Mouse (Mus musculus) monocyte, adult 2 months (primary cell): ENCODE results near the gene Irf2bpl.

ENCODE experiments used
- DNase-seq, 2 experiments: peaks; one replicate each; pipeline ENCODE4 v3.0.0; 2022; ENCODE audit warnings: low spot score in 2 of 2, low read depth in 1 of 2

Irf2bpl gene

DNA sequence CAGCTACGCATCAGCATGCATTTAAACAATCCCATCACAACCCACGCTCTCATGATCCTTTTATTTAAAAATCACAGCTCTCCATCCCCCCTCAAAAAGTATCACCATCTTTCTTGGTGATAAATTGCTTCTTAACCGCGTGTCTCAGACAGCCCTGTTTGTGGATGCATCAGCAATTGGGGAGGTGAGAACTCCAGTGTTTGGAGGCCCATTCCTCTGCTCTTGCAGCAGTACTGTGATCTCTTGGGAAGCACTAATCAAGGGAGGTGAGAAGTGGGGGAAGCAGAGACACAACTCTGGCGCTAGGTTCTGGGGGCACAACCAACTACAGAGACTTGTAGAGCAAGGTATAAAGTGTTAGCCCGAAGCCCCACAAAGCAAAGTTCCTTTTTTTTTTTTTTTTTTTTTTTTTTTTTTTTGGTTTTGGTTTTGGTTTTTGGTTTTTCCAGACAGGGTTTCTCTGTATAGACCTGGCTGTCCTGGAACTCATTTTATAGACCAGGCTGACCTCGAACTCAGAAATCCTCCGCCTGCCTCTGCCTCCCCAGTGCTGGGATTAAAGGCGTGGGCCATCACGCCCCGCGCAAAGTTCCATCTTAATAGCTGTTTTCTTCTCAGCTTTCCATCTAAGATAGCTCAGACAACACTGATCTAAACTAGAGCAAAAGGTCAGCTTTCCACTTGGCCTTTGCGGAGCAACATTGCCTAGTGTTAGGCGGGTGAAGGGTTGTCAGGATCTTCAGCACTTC lies 3.0 kb upstream of the Irf2bpl start:
- DNase-seq = no peak

DNA sequence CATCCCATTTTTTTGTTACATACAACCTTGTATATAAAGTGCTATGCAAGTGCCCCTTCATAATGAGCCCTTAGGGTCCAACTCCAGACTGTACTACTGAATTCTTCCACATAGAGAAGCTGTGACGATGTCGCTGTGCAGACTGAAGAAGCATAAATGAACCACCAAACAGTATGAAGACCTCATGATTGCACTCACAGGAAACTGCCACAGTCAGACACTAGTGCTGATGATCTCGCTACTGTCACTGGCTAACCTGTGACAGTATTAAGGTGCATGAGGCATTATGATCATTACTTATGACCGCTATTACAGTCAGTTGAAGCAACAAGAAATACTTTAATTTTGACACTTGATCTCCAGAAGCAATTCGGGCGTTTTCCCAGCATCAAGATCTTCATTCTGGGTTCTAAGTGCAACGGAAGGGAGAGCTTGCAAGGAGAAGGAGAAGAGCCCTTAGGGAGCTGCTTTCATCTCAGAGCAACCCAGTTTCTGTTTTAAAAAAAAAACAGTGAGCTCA lies 1.9 kb upstream of the Irf2bpl start:
- no peak for DNase-seq

DNA sequence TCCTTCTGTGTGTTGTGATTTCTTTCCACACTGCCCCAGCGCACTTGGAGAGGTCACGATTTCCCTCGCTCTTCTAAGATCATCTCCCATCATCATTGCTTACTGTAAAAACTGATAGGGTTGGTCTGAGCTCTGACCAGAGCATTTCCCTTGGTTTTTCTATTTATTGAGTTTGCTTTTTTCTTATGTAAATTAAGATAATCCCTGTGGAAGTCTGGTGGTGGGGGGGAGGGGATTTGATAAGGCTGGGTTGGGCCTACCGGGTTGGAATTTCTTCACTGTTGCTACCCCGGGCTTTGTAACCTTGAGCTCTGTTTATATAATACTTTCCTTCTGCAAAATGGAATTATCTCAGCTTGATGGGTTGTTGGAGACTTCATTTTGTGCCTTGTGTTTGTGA lies 1.1 kb upstream of the Irf2bpl start:
- DNase-seq = no peak

DNA sequence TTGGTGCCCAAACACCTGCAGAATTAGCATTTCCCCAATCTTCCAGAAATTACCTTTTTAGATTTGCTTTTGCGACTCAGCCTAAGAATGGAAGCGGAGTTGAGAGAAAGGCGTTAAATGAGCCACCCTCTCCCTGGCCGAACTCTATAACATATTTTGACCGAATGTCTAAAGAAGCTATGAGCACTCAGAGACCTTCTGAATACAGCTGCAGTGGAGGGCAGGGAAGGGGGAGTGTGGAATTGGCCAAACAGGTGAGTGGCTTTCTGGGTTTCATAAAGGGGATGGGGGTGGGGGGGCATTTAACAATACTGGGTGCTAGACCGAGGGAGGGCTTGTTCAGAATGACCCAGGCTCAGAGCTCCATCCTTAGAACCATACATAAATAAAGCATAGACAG lies 738 bp upstream of the Irf2bpl start:
- no peak for DNase-seq

DNA sequence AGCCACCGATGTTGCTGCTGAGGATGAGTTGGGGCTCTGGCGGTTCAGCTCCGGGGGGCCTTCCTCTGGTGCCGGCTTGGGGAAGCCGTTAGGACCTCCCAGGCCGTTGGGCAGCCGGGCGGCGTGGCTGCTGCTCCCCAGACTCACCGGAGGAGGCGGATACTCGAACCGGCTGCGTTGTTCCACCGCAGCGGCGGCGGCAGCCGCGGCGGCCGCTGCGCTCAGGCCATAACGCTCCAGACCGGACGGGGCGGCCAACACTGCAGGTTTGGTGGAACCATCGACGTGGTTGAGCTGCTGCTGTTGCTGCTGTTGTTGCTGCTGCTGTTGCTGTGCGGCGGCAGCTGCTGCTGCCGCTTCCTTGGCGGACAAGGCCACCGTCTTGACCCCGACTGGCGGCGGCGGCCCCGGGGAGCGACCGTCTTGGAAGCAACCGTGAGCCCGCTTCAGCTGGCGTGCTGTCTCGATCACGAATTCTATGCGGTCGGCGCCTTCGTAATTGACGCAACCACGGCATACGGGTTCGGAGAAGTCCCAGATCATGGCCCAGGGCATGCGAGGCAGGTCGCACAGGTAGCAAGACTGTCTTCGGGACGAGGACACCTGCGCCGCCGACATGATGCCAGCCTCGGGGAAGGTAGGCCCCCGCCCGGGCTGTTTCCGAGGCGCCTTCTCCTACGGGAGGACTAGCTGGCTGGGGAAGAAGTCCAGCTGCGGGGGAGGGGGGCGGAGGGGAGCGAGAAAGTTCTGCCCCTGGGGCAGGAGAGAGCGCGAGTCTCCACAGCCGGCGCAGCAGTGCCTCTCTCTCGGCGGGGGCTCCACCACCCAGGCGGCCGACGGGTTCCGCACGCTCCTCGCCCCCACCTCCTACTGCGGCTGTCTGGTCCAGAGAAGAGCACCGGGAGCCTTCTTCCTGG lies 1.1 kb downstream of the Irf2bpl start:
- DNase-seq = peak in 1 of 2 experiments; percentile 19

DNA sequence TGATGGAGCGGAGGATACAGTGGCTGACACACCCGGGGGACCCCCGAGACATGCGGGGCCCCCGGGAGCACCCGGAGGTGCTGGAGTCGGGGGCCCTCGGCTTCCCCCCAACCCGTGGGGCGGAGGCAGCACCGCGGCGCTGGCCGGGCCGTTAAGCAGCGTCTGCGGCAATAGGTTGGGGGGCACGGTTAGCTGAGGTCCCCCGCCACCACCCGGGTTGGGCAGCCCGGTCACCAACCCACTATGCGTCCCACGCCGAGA lies 1.6 kb downstream of the Irf2bpl start:
- no peak for DNase-seq

DNA sequence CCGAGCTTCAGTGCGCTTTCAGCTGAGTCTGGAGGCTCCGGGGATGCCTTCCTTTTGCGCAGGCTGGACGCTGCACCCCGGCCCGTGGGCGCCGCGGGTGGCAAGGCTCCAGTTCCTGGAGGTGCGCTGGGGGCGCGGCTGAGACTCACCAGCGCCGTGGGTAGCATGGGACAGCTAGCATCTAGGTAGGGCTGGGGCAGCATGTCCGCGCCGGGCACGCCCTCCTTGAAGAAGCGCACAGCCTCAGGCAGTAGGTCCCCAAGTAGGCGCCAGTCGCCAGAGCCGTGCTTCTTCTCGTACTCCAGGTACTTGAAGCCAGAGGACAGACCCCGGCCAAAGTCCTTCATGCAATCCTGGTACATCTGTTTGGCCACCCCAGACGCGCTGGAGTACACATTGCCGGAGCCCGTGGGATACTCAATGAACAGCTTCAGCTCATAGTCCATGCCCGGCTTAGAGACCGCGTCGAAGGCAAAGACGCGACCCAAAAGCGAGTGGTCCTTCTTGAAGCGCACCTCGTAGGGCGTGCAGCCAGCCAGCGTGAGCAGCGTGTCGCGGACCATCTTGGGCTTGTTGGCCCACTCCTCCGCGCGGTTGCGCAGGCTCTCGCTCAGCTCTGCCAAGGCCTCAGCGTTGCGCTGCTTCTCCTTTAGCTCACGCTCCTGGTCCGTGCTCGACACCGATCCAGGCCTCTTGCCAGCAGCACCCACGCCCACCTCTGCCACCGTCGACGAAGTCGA lies 2.1 kb downstream of the Irf2bpl start:
- peak in 1 of 2 experiments; percentile 28 for DNase-seq

DNA sequence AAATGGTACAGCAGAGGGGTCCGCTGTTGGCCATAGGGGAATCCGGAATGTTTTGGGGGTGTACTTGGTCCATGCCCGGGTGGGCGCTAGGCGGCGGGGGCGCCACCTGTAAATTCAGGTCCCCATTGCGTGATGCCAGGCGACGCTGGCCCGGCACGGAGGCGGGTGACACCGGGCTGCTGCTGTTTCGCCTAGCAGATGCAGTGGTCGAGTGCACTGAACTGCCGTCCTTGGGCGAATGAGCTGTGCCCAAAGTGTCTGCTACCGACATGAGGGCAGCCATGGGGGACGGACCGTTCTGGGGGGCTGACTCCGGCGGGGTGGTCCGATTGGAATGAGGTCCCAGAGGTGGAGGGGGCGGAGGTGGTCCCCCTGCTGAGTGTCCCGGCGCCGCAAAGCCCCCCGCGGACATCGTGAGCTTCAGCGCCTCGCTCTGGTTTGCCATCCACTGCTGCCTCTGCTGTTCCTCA lies 2.8 kb downstream of the Irf2bpl start:
- no peak for DNase-seq

DNA sequence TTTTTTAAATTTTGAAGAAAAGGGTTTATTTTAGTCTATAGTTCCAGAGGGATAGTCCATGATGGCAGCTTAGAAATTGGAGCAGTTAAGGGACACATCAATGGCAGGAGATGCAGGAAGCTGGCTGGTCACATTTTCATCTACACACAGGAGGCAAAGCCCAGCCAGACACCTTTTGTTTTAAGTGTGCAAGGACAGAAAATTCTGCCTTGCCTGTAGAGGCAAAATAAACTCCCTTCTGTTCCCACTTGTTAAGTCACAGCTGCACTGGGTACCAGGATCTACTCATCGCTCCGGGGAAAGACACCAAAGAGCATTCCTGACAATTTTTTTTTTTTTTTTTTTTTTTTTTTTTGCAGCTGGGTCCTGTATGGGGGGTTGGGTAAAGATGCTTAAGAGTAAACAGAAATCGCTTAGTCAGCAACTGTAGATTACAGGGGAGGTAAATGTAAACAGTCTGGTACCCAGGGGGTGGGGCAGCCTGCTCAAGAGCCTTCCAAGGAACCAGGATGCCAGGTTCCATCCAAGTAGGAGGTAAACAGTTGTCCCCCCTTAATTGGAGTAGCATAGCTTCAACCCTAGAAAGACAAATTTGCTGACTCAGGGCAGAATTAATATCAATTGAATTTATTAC lies 4.4 kb downstream of the Irf2bpl start:
- no peak for DNase-seq

DNA sequence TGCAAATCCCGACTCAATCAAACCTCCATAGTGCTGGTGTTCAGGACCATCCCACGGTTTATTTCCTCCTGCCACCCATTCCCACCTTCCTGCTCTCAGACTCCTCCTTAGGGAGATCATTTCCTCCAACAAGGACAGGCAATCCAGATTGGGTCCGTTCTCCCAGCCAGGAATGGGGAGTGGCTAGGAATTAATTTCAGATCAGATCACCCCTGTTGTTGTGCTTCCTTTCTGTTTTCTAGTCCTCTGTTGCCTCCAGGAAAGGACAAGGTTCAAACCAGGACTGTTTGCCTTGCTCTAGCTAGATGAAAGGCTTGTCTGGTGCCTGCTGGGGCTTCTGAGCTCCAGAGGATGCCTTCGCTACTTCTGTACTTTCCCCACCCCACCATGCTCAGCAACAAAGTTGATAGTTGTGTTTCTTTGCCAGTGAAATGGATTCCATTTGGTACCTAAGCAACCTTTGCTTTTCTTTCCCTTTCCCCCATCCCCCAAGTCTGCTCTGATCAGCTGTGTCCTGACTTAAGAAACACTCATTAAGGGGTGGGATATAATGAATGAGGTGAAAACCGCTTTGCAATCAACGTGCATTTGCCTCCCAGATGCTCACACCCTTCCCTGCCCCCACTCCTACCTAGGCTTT lies 5.0 kb downstream of the Irf2bpl start:
- DNase-seq = no peak

DNA sequence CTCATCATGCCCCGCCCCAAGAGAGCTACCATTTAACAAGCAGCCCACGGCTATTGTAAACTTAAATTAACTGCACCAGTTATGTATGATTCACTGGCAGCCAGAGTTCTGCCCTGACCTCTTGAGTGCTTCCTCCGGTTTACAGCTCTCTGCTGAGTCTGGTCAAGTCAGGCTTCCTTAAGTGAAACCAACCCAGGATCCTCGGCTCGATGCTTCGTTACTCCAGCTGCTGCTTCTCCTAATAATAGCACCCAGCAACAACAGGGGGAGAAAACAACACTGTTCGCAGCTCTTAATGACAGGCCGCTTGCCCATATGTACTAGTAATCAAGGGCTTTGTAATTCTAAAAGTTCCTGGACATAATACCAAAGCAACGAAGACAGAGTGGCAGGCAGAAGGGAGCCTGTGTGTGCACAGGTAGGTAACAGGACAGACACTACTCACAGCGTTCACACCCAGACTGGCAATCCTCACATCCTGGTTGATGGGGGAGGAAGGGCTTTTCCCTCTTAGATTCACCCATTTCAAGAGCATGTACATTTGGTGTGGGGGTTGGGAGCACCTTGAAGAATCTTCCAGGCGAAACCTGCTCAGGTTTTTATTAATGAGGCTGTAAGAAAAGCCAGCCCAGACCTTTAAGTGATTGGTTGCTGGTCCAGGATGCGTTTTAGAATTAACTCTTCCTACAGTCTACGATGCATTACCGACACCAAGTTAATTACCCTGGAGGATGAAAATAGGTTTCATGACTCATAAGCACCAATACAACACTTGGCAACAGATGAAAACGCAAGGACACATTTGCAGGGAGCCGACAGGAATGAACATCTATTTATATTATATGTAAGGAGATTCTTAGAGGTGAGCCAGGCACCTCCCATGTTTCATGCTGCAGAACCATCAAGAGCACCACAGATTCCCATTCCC lies 5.9 kb downstream of the Irf2bpl start:
- no peak for DNase-seq

DNA sequence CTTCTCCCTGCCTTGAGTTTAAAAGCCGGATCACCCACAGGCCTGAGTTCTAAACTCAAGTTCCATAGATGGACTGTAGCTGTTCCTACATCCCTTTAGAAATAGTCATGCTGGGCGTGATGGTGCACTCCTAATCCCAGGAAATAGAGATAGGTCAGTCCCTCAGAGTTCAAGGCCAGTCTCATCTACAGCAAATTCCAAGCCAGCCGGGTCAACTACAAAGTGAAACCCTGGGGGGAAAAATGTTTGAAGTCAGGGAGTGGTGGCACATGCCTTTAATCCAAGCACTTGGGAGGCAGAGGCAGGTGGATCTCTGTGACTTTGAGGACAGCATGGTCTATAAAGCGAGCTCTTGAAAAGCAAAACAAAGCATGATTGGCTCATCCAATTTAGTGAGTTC lies 7.6 kb downstream of the Irf2bpl start:
- no peak for DNase-seq

DNA sequence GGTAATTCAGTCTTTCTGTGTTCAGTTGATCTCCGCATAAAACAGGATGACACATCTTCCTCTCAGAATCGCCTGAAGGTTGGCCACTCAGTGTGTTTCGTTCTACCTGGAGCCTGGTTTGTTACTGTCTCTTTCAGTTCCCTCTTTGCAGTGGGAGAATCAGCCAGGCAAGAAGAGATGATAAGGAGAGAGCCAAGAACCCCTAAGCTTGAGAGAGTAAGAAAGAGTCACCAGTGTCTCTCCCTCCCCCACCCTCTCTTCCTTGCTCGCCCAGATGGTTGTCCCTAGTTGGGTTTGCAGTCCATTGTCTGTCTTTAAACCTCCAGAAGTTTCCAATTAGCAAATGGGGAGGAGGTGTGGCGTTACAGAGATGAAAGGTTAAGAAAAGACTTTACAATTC lies 8.5 kb downstream of the Irf2bpl start:
- DNase-seq = no peak

DNA sequence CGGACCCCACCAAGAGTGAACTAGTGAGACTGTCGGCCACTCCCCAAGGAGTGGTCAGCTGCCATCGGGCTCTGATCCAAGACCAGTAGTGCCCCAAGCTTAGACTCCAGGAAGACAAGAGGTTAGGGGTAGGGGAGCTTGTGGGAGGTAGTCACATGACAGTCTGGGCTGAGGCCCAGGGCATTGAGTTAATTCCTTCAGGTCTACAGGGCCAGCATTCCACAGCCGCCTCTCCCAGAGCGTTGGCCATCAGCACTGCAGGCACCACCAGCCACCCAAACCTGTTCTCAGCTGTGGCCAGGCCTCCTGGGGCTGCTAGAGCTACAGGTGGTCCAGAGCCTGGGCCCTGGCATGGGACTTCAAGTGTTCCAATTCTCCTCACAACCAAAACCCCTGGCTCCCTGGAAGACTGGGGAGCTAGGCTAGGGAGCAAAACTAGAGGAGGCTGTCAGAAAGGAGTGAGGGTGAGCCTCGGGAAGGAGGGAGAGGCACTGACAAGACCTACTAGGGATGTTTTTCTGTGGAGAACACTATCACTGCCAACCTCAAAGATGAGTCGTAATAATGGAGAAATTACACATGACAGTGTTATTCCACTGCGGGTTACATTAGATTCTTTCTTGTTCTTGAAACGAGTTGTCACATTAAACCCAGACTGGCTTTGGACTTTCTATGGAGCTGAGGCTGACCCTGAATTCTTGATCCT lies 12.1 kb downstream of the Irf2bpl start:
- DNase-seq = no peak

DNA sequence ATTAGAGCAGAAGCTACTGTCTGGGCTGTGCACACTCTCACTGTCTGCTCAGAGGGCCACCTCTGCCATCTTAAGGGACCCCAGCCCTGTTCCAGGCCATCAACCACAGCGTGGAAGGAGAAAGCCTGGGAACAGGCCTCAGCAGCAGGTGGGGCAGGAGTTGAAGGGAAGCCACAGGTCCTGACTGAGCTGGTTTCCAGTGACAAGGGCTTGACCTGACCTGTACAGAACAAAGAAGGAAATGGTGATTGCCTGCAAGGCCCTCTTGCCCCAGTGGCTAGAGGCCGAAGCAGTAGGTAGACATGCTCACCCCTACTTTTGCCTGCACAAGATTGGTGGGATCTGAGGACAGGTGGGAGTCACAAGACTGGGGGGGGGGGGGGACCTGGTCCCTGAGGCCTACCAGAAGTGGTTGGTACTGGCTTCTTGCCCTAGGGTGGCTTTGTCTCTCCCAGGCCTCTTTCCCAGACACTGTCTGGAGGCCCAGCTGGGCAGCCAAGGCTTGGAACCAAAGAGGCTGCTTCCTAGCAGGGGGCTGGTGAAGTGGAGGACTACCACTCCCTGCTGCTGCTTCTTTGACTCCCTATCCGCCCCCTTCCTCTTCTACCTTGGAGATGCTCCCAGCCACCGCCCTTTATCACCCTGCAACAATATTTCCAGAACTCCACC lies 12.8 kb downstream of the Irf2bpl start:
- DNase-seq = no peak

DNA sequence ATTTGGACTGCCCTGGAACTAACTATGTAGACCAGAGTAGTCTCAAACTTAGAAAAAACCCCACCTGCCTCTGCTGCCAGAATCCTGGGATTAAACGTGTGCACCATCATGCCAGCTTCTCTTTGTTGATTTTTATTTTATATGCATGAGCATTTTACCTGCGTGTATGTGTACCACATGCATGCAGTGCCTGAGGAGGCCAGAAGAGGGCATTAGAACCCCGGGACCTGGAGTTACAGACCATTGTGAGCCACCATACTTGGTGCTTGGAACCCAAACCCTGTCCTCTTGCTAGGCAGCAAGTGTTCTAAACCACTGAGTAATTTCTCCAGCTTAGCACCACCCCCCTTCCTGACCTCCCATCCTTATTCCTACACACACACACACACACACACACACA lies 13.6 kb downstream of the Irf2bpl start:
- DNase-seq = no peak

DNA sequence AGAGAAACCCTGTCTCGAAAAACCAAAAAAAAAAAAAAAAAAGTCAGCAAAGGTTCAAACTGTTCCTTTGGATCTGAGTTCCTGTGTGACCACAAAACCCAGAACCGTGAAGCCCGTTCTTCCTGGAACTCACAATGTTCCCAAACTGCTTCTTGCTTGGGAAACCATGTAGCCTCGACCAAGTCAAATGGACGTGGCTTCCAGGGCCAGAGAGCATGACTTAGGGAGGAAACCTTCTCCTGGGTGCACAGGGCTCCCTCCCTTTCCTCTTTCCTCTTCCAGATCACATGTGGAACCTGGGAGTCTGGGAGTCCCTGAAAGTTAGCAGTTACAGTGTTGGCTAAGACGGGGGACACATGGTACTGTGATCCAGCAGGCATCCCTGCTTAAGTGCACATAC lies 14.8 kb downstream of the Irf2bpl start:
- DNase-seq = no peak
